Mouse (Mus musculus) lung, postnatal 25 days (tissue): ENCODE results near the gene Slc4a5.
A peak's percentile ranks its signal among the peaks of the same experiment; 100 is the strongest.

Experiments used
- DNase-seq: peaks from one replicate; pipeline ENCODE4 v3.0.0; 2022; ENCODE audit warnings: low spot score

Gene Slc4a5

GRCm38 (mm10) chr6:83231486-83231885 lies 11.9 kb downstream of the Slc4a5 start:
- DNase-seq, result no peak

GRCm38 (mm10) chr6:83233306-83233705 lies 13.7 kb downstream of the Slc4a5 start:
- no peak for DNase-seq

- peak; percentile 8 for DNase-seq
These were observed 14.7 kb downstream of the Slc4a5 start for GRCm38 (mm10) chr6:83234280-83234741.

DNA sequence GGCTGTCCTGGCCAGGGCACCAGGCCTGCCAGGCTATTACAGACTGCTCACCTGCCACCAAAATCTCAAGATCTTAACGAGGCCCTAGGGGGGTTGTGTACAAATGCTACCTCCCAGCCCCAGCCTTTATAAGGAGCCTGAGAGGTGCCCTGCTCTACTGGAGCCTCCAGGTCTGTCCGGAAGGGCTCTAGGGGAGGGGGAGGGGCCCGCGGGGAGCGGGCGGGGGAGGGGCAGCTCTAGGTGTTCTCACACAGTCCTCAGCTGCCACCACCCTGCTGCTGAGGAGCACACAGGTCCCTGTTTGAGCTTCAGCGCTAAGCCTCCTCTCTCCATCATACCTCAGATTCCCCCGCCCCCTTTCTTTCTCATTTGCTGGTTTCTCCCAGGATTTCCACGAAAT lies 17.5 kb downstream of the Slc4a5 start:
- DNase-seq, result no peak

DNA sequence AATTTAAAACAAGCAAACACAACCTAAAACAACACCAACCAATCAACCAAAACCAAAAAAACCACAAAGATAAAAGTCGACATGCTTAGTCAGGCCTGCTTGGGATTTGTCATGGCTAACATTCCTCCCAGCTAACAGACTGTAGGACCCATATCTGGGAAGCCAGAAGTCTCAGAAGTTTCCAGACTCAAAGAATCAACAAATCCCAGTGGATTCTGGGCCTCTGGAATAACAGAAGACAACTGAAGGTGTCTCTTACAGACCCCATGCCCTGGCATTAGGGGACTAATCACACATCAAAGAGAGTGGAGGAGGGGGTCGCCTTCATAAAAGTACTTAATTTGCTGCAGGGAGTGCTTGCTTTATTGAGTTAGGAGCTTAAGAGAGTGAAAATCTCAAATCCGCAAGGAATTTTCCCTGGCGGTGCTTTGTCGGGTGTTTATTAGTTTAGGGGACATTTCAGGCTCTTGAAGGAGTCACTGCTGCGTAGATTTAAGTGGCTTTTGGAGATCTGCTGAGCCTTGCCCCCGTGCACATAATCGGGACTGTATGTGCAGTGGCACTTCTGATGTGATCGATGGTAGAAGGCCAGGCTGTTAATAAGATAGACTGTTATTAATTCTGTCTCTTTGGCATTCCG lies 24.9 kb downstream of the Slc4a5 start:
- peak; percentile 10 for DNase-seq

DNA sequence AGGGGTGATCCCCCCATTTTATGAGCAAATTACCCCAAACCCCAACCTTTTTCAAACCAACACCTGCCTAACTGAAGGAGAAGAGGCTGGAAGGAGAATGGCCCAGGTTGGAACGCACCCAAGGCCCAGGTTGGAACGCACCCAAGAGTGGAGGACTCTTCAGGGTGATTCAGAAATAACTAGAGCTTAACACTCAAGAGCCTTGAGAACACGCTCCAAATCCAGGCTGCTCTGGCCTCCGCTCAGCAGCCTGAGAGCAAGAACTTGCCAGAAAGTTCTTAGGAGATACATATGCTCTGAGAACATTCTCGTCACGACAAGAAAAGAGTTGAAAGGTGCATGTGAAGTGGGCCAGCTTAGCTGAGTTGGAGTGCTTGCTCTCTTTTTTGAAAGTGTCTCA lies 25.5 kb downstream of the Slc4a5 start:
- DNase-seq, result peak; percentile 85

DNA sequence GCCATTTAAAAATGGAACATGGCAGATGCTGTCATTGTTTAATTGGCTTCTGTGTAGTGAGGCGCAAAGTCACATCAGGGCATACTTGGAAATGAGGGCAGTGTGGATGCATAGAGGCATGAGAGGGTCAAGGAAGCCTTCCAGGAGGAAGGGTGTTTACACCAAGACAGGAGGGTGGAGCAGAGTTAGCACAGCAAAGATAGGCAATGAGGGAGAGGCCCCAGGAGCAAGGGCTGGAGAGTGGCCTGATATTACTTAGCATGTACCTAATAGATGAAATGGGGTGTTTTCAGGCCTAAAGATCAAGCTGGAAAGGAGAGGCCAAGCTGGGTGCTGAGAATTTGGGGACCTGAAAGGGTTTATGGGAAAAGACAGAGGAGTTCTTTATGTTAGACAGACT lies 26.4 kb downstream of the Slc4a5 start:
- no peak for DNase-seq

GRCm38 (mm10) chr6:83246750-83247149 lies 27.1 kb downstream of the Slc4a5 start:
- DNase-seq, result no peak

DNA sequence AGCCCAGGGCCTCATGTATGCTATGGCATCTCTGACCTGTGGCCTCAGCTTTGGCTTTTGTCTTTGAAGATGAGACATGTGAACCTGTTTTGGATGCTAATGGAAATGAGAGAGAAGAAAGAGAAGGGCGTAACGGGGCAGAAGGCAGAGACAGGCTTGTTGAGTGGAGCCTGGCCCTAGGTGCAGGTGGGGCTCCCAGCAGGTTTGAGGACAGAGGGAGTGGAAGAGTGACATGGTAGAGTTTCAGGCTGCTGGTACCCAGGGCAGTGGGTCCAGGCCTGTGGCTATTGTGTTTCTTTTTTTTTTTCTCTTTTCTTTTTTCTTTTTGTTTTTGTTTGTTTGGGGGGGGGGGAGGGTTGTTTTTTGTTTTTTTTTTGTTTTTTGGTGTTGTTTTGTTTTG lies 27.5 kb downstream of the Slc4a5 start:
- DNase-seq, result no peak

GRCm38 (mm10) chr6:83254242-83254641 lies 34.6 kb downstream of the Slc4a5 start:
- no peak for DNase-seq

DNA sequence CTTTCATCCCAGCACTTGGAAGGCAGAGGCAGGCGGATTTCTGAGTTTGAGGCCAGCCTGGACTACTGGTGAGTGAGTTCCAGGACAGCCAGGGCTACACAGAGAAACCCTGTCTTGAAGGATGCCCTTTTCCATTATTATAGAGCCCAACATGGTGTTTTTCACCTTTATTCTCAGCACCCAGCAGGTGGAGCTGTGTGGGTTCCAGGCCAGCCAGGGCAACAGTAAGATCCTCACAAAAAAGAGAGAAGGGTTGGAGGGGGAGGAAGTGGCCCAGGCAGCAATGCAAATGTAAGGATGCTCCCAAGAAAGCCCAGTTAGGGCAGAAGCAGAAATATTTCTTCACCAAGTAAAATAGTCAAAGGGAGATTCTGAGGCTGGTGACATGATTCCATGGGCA lies 44.9 kb downstream of the Slc4a5 start:
- no peak for DNase-seq

GRCm38 (mm10) chr6:83265253-83265652 lies 45.6 kb downstream of the Slc4a5 start:
- DNase-seq, result no peak

DNA sequence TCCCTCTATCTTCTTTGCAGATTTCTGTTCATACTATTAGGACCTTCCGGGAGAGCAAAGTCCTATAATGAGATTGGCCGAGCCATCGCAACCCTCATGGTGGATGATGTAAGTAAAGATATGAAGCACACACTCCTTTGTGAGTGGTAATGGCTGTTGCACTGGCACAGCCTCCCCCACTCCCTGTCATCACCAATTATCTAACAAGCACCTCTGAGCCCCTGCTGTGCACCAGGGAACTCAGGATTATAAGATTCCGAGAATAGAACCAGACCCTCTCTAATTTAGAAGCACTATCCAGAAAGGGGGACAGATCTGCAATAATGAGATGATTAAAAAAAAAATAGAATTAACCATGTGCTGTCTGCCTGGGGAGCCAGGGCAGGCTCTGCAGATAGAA lies 46.0 kb downstream of the Slc4a5 start:
- no peak for DNase-seq

DNA sequence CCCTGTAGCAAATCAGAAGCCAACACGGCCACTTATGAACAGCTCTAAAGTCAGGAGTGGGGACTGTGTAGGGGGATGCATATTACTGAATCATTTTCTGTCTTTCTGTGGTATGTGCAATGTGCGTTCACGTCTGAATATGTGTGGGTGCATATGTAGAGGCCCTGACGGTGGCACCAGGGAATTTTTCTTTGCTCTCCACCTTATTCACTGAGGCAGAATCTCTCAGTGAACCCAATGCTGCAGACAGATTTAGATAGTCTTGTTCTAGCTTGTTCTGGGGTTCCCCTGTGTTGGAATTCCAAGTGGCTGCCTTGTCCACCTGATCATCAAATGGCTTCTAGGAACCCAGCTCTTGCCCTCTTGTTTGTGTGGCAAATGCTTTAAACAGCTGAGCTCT lies 48.0 kb downstream of the Slc4a5 start:
- DNase-seq, result no peak

- DNase-seq, result peak; percentile 93
These were observed 48.7 kb downstream of the Slc4a5 start for GRCm38 (mm10) chr6:83268144-83269010.

DNA sequence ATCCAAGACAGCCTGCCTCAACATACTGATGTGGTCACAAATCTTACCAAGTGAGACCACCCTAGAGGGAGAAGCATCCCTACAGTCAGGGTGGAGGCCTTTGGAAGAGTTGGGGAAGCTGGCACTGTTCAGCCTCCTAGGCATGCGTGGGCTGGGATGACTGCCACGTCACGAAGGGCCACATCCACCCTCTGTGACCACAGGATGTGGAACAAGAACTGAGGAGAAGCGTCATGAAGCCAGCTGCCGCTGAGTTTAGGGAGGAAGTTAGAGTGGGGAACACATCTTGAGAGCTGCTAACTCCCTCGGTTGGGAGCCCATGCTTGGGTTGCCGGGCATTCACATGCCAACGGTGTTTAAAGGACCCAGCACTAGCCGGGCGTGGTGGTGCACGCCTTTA lies 54.1 kb downstream of the Slc4a5 start:
- DNase-seq, result peak; percentile 31

- no peak for DNase-seq
These were observed 57.5 kb downstream of the Slc4a5 start for GRCm38 (mm10) chr6:83277151-83277550.

GRCm38 (mm10) chr6:83278881-83279280 lies 59.3 kb downstream of the Slc4a5 start:
- peak; percentile 38 for DNase-seq

- DNase-seq, result no peak
These were observed 60.8 kb downstream of the Slc4a5 start for GRCm38 (mm10) chr6:83280256-83280955.

DNA sequence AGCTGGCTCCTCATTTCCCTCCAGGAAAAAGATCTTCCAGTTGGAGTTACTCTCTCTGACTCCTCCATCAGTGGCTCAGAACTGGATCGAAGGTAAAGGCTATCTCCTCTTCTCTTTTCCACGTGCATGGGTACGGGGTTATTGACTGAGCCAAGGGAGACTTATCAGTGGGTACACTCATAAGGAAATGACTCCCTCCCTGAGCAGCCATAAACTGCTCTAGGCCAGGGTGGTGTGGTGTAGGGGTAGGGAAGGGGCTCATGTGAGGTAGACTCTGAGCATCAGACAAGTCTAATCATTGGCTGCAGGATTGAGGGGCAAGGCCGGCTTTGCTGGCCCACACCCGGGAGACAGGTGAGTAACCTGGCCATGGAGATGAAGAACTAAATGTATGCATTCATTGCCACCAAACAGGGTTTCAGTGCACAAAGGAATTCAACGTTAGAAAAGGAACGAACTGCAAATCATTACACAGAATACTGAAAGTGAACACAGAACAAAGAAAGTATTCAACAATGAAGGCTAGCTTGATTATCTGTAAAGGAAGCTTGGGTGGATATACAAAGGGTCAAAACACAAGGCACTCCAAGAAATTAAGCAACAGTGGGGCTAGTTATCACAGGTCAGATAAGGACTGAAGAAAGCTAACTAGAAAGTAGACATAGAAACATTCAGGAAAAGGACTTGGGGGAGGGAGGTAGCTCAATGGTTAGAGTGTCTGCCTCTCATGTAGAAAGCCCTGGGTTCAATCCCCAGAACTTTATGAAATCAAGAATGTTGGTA lies 81.0 kb downstream of the Slc4a5 start:
- no peak for DNase-seq

DNA sequence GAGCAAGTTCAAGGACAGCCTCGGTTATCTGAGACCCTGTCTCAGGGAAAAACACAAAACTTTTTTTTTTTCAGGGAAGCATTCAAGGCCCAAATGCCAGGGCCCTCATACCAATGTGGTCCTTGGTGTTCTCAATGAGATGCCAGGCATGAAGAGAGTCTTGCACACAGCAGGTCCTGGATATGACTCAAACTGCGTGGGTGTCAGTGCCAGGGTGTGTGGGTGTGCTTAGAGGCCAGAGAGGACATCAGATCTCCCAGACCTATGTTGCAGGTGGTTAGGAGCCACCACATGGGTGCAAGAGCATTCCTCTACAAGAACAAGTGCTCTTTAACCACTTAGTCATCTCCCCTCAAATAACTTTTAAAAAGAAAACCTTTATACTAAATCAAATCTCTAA lies 81.7 kb downstream of the Slc4a5 start:
- no peak for DNase-seq

DNA sequence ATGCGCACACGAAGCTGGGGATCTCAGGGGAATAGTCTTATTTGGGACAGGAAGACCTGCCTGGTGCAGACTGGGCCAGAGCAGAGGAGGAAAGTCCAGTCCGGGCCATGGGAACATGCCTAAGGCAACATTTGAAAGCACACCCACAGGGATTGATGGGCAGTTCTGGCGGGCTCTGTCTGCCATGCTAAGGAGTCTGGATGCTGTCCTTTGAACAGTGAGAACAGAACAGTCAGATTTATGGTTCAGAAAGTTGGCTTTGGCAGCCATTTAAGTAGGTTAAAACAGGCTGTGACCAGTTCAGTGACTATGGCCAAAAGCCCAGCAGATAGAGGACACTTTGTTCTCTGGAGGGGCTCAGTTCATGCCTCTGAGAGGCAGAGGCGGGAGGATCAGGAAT lies 82.6 kb downstream of the Slc4a5 start:
- DNase-seq, result no peak
